Comparison of ENCODE assay signal across 13 mouse cellular contexts in genomic region chr16:22766738-22767211, GRCm38 (mm10). TPM values are rescaled to one million over a fixed set of nuclear protein-coding genes. Genes with fewer than 3 reads are reported as not detected.
A peak's percentile ranks its signal among the peaks of the same experiment; 100 is the strongest.
DNase-seq lines count a peak whose midpoint lies in the region; ATAC-seq and TF ChIP-seq lines count a peak whose summit lies in the region.
"Had no signal": no experiment of that assay in that cellular context is flagged by ENCODE, and none has a peak within 500 bp of the region (broad histone marks: within the 10 kb centered on the region; RNA-seq: fewer than 3 reads in every experiment).

No protein-coding gene starts in this region.

- DNase-seq in liver, adult 2 months (ENCODE audit: extremely low read depth, low read depth, low spot score): no peak
- no peak for DNase-seq in liver
- DNase-seq in brain, embryonic 14.5 days (ENCODE audit: low read depth): peak; percentile 6
- peak; percentile 14 for DNase-seq in gastrocnemius, postnatal 14 days
- peak; percentile 12 for DNase-seq in heart, postnatal 25 days (ENCODE audit: low spot score)
- no peak for DNase-seq in urinary bladder, postnatal 10 days (ENCODE audit: low spot score)

- H3K9ac ChIP-seq in liver, adult 2 months (ENCODE audit: low read depth, low read length): no peak overlapping the region
- H3K9ac ChIP-seq in intestine, postnatal 0 days (ENCODE audit: low read depth, low read length): no peak overlapping the region
- H3K9ac ChIP-seq: embryonic facial prominence, embryonic 15.5 days; limb, embryonic 15.5 days; midbrain, embryonic 12.5 days had no signal

- H3K4me3 ChIP-seq in liver, adult 2 months (ENCODE audit: insufficient read depth, low read depth, low read length): no peak overlapping the region
- no peak overlapping the region for H3K4me3 ChIP-seq in intestine, postnatal 0 days (ENCODE audit: low read depth, low read length)
- H3K4me3 ChIP-seq: embryonic facial prominence, embryonic 15.5 days; limb, embryonic 15.5 days; midbrain, embryonic 12.5 days had no signal

- no peaks in the 10 kb centered on the region for H3K36me3 ChIP-seq in liver, adult 2 months (ENCODE audit: control insufficient read depth, insufficient read depth, low read length)
- H3K36me3 ChIP-seq in intestine, postnatal 0 days (ENCODE audit: control insufficient read depth, insufficient read depth): no peaks in the 10 kb centered on the region
- H3K36me3 ChIP-seq: embryonic facial prominence, embryonic 15.5 days; limb, embryonic 15.5 days; midbrain, embryonic 12.5 days had no signal

- H3K4me2 ChIP-seq in intestine, postnatal 0 days (replicated peaks; ENCODE audit: low read depth): no peak overlapping the region
- H3K4me2 ChIP-seq: embryonic facial prominence, embryonic 15.5 days; limb, embryonic 15.5 days; midbrain, embryonic 12.5 days had no signal

- no peak for TF ChIP-seq CTCF in liver, adult 2 months (IDR thresholded peaks at IDR 0.05; ENCODE audit: low read depth, low read length)
- no peak for TF ChIP-seq CTCF in brain, embryonic 14.5 days (IDR thresholded peaks at IDR 0.05; ENCODE audit: borderline replicate concordance, extremely low read depth, insufficient read depth, insufficient read length)
- no peak for TF ChIP-seq CTCF in intestine, postnatal 0 days (IDR thresholded peaks at IDR 0.05; ENCODE audit: low read depth)

- no peak for ATAC-seq in intestine, postnatal 0 days
- ATAC-seq: intestine, embryonic 16.5 days had no signal

- no peaks in the 10 kb centered on the region for H3K9me3 ChIP-seq in intestine, postnatal 0 days (ENCODE audit: control insufficient read depth)
- H3K9me3 ChIP-seq: embryonic facial prominence, embryonic 15.5 days; limb, embryonic 15.5 days; midbrain, embryonic 12.5 days had no signal

- intact Hi-C loops in gastrocnemius, postnatal 14 days (cut with DNase I; ENCODE audit: low total_unique reads): no loop called here
- intact Hi-C loops in heart, postnatal 25 days (cut with DNase I): loop anchor here (5.0 kb wide), 1 partner anchor 64 kb away; no protein-coding TSS in a partner anchor

- 84% methylated on average over 16 of the region's 16 CpGs for WGBS in liver, adult 2 months
- WGBS in intestine, postnatal 0 days: 78% methylated on average over 16 of the region's 16 CpGs

- H3K4me1 ChIP-seq in liver, adult 2 months (ENCODE audit: control insufficient read depth, insufficient read depth, low read length): no peaks in the 10 kb centered on the region
- no peaks in the 10 kb centered on the region for H3K4me1 ChIP-seq in intestine, postnatal 0 days (replicated peaks; ENCODE audit: control insufficient read depth, insufficient read depth, low read length)
- H3K4me1 ChIP-seq: embryonic facial prominence, embryonic 15.5 days; limb, embryonic 15.5 days; midbrain, embryonic 12.5 days had no signal

- H3K79me2 ChIP-seq in liver, adult 2 months (ENCODE audit: control insufficient read depth, insufficient read depth, low read length): no peaks in the 10 kb centered on the region; the same call in 1 of the 2 replicates

- H3K27ac ChIP-seq in liver, adult 2 months (replicated peaks; ENCODE audit: insufficient read depth, low read depth, low read length): peak overlapping the region; percentile 24; the same call in 1 of the 2 replicates
- no peak overlapping the region for H3K27ac ChIP-seq in intestine, postnatal 0 days (ENCODE audit: low read depth, low read length)
- H3K27ac ChIP-seq: embryonic facial prominence, embryonic 15.5 days; limb, embryonic 15.5 days; midbrain, embryonic 12.5 days had no signal

- H3K27me3 ChIP-seq in liver, adult 2 months (ENCODE audit: control insufficient read depth, insufficient read depth, low read length): no peaks in the 10 kb centered on the region
- no peaks in the 10 kb centered on the region for H3K27me3 ChIP-seq in intestine, postnatal 0 days (replicated peaks; ENCODE audit: control insufficient read depth, insufficient read depth, low read length)
- H3K27me3 ChIP-seq: embryonic facial prominence, embryonic 15.5 days; limb, embryonic 15.5 days; midbrain, embryonic 12.5 days had no signal

- TF ChIP-seq POLR2A in liver, adult 2 months (IDR thresholded peaks at IDR 0.05; ENCODE audit: extremely low read depth, insufficient read depth, low read length): no peak
- TF ChIP-seq POLR2A in brain, embryonic 14.5 days (IDR thresholded peaks at IDR 0.05; ENCODE audit: borderline replicate concordance, extremely low read depth, insufficient read depth, insufficient read length, poor library complexity, severe bottlenecking): no peak

RNA-seq across cellular contexts. Expression of gene Crygs, which starts 44.6 kb away (rescaled TPM):
- total RNA-seq in liver, adult 2 months (2014; rRNA removed): not detected in 2 replicates
- polyA plus RNA-seq in liver, adult 2 months (2012; rRNA removed): 0.10 and 0.14 TPM in 2 replicates
- not detected in 2 replicates for polyA plus RNA-seq in brain, embryonic 14.5 days (2012; rRNA removed)
- total RNA-seq in gastrocnemius, postnatal 14 days (2021): not detected
- total RNA-seq in heart, postnatal 25 days (2021): not detected
- not detected in 2 replicates for polyA plus RNA-seq in intestine, postnatal 0 days (2015; fragmentation: Nextera tagmentation; extraction: Ambion mirVana)
- total RNA-seq: layer of hippocampus, adult 8-10 months had no signal
- polyA plus RNA-seq: intestine, embryonic 16.5 days; limb, embryonic 15.5 days; midbrain, embryonic 12.5 days; spleen, adult 2 months had no signal

Comparison
In these comparisons a context has a peak if more than half of its experiments do, and no peak if none do; other contexts are left out.
1. DNase-seq: peak in brain, embryonic 14.5 days (single experiment), gastrocnemius, postnatal 14 days (single experiment) and heart, postnatal 25 days (single experiment); none in liver, adult 2 months (single experiment), liver (single experiment) and urinary bladder, postnatal 10 days (single experiment).